Mouse (Mus musculus) testis, adult 2 months (tissue): ENCODE data around the gene Gpr68.

ENCODE experiments used
- CTCF ChIP-seq: fragments of 200-500 bp; IDR thresholded peaks from 2 replicates; pipeline ENCODE4 v1.5.1; 2012; ENCODE audit warnings: low read depth, mild to moderate bottlenecking, inconsistent platforms, low read length, moderate library complexity; ENCODE audit not compliant: control insufficient read depth, insufficient read depth, insufficient replicate concordance
- POLR2A ChIP-seq: fragments of 200-500 bp; IDR thresholded peaks from 2 replicates; pipeline ENCODE4 v1.6.1; 2012; ENCODE audit warnings: low read depth, mild to moderate bottlenecking, inconsistent platforms, low read length, moderate library complexity; ENCODE audit not compliant: control insufficient read depth

DNA sequence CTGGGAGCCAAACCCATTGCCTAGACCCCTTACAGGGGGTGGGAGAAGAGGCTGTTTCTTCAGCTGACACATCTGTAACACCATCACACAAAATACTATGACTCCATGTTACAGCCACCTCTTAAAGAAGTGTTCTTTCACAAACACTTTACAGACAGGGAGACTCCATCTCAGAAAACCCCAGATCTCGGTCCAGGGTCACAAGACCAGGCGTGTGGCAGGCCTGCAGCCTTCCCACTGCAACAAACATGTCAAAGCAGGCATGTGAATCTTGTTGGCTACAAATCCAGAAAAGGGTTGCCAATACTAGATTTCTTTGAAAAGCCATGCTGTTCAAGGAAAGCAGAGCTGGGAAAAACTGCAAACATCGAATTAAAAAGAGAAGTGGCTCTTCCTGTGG is 33.4 kb upstream of the Gpr68 start:
- TF ChIP-seq POLR2A (no peak), CTCF (no peak)
